Mouse (Mus musculus) kidney, adult 11 months (tissue): Measurements from ENCODE around the gene Large2.

Experiments
- DNase-seq: peaks from one replicate; pipeline ENCODE4 v3.0.0; 2022

Gene Large2

GRCm38 (mm10) chr2:92371971-92372690, 2.5 kb downstream of the Large2 start:
- peak; percentile 67 for DNase-seq

- DNase-seq = peak; percentile 95
These were observed 3.6 kb downstream of the Large2 start for GRCm38 (mm10) chr2:92370821-92371805.

GRCm38 (mm10) chr2:92370375-92370774, 4.3 kb downstream of the Large2 start:
- DNase-seq = no peak

GRCm38 (mm10) chr2:92367383-92368029, 7.2 kb downstream of the Large2 start:
- peak; percentile 61 for DNase-seq

- DNase-seq = peak; percentile 14
These were observed 9.1 kb downstream of the Large2 start for GRCm38 (mm10) chr2:92365568-92365967.

- no peak for DNase-seq
These were observed 10.6 kb downstream of the Large2 start for GRCm38 (mm10) chr2:92364086-92364485.

- DNase-seq = no peak
These were observed 12.0 kb downstream of the Large2 start for GRCm38 (mm10) chr2:92362571-92363228.

GRCm38 (mm10) chr2:92361795-92362194, 12.9 kb downstream of the Large2 start:
- DNase-seq = no peak

- DNase-seq = peak; percentile 10
These were observed 13.8 kb downstream of the Large2 start for GRCm38 (mm10) chr2:92360893-92361292.

- peak; percentile 14 for DNase-seq
These were observed 14.4 kb downstream of the Large2 start for GRCm38 (mm10) chr2:92360186-92360823.

GRCm38 (mm10) chr2:92359301-92359700, 15.4 kb downstream of the Large2 start:
- peak; percentile 80 for DNase-seq

GRCm38 (mm10) chr2:92354224-92354623, 20.4 kb downstream of the Large2 start:
- DNase-seq = peak; percentile 43

GRCm38 (mm10) chr2:92353402-92353801, 21.3 kb downstream of the Large2 start:
- no peak for DNase-seq

- DNase-seq = no peak
These were observed 24.0 kb downstream of the Large2 start for GRCm38 (mm10) chr2:92350686-92351085.

GRCm38 (mm10) chr2:92349589-92350425, 24.9 kb downstream of the Large2 start:
- no peak for DNase-seq

GRCm38 (mm10) chr2:92347191-92347590, 27.5 kb downstream of the Large2 start:
- DNase-seq = no peak

GRCm38 (mm10) chr2:92342418-92342817, 32.3 kb downstream of the Large2 start:
- no peak for DNase-seq

- no peak for DNase-seq
These were observed 42.8 kb downstream of the Large2 start for GRCm38 (mm10) chr2:92331871-92332270.

GRCm38 (mm10) chr2:92331410-92331809, 43.3 kb downstream of the Large2 start:
- DNase-seq = no peak

- DNase-seq = no peak
These were observed 43.8 kb downstream of the Large2 start for GRCm38 (mm10) chr2:92330840-92331239.

GRCm38 (mm10) chr2:92328206-92328605, 46.5 kb downstream of the Large2 start:
- no peak for DNase-seq
